In genomic region chr15:28026167-28026481, GRCm38 (mm10) we compare ENCODE assay signal across 8 mouse cellular contexts. TPM values are rescaled to one million over a fixed set of nuclear protein-coding genes. Genes with fewer than 3 reads are reported as not detected.
DNase-seq lines count a peak whose midpoint lies in the region; ATAC-seq and TF ChIP-seq lines count a peak whose summit lies in the region.

No protein-coding gene starts in this region.

- no peaks in the 10 kb centered on the region for H3K27me3 ChIP-seq in kidney, embryonic 15.5 days
- H3K27me3 ChIP-seq in hindbrain, embryonic 15.5 days, result no peaks in the 10 kb centered on the region
- H3K27me3 ChIP-seq in midbrain, embryonic 14.5 days (ENCODE audit: control insufficient read depth, insufficient read depth, low read length), result no peaks in the 10 kb centered on the region

- H3K9ac ChIP-seq in kidney, embryonic 15.5 days, result peak overlapping the region; percentile 28; the same call in 1 of the 2 replicates
- peak overlapping the region; percentile 93 for H3K9ac ChIP-seq in hindbrain, embryonic 15.5 days
- H3K9ac ChIP-seq in midbrain, embryonic 14.5 days (replicated peaks; ENCODE audit: low read length), result peak overlapping the region; percentile 52

- peak; percentile 42 for TF ChIP-seq CTCF in cortical plate, adult 2 months (IDR thresholded peaks at IDR 0.05; ENCODE audit: extremely low read depth, insufficient read depth, low read length)

- H3K9me3 ChIP-seq in kidney, embryonic 15.5 days (replicated peaks), result no peaks in the 10 kb centered on the region
- no peaks in the 10 kb centered on the region for H3K9me3 ChIP-seq in hindbrain, embryonic 15.5 days
- H3K9me3 ChIP-seq in midbrain, embryonic 14.5 days (ENCODE audit: control insufficient read depth, low read length), result no peaks in the 10 kb centered on the region

- no peak for TF ChIP-seq POLR2A in cortical plate, adult 2 months (IDR thresholded peaks at IDR 0.05; ENCODE audit: extremely low read depth, insufficient read depth, low read length)

- peak overlapping the region; percentile 89 for H3K4me2 ChIP-seq in kidney, embryonic 15.5 days
- peak overlapping the region; percentile 70 for H3K4me2 ChIP-seq in hindbrain, embryonic 15.5 days
- peak overlapping the region; percentile 78 for H3K4me2 ChIP-seq in midbrain, embryonic 14.5 days (ENCODE audit: low read length)

- no peaks in the 10 kb centered on the region for H3K36me3 ChIP-seq in kidney, embryonic 15.5 days
- no peaks in the 10 kb centered on the region for H3K36me3 ChIP-seq in hindbrain, embryonic 15.5 days
- no peaks in the 10 kb centered on the region for H3K36me3 ChIP-seq in midbrain, embryonic 14.5 days (ENCODE audit: control insufficient read depth, insufficient read depth, low read length)

- no peak for DNase-seq in kidney, postnatal 14 days
- no peak for DNase-seq in midbrain, embryonic 14.5 days
- DNase-seq in adrenal gland, postnatal 36 days, result no peak
- no peak for DNase-seq in layer of hippocampus, postnatal 36 days
- no peak for DNase-seq in layer of hippocampus, adult 11-12 months (ENCODE audit: low spot score)

- peak overlapping the region; percentile 95 for H3K4me3 ChIP-seq in kidney, embryonic 15.5 days (replicated peaks)
- H3K4me3 ChIP-seq in cortical plate, adult 2 months (ENCODE audit: insufficient read depth, low read length), result peak overlapping the region; percentile 62
- H3K4me3 ChIP-seq in hindbrain, embryonic 15.5 days, result peak overlapping the region; percentile 75
- peak overlapping the region; percentile 97 for H3K4me3 ChIP-seq in midbrain, embryonic 14.5 days (replicated peaks; ENCODE audit: low read depth, low read length)

- ATAC-seq in kidney, embryonic 15.5 days (replicated peaks; ENCODE audit: low FRiP score), result no peak
- ATAC-seq in hindbrain, embryonic 15.5 days (ENCODE audit: low FRiP score, low read depth), result no peak
- no peak for ATAC-seq in midbrain, embryonic 14.5 days (ENCODE audit: low FRiP score, low TSS enrichment)

- under 1% methylated on average over 18 of the region's 18 CpGs for WGBS in kidney, embryonic 15.5 days
- WGBS in hindbrain, embryonic 15.5 days, result under 1% methylated on average over 18 of the region's 18 CpGs
- WGBS in midbrain, embryonic 14.5 days, result under 1% methylated on average over 18 of the region's 18 CpGs

- peak overlapping the region; percentile 11; the same call in 1 of the 2 replicates for H3K27ac ChIP-seq in kidney, embryonic 15.5 days
- H3K27ac ChIP-seq in cortical plate, adult 2 months (ENCODE audit: insufficient read depth, low read length), result no peak overlapping the region
- H3K27ac ChIP-seq in hindbrain, embryonic 15.5 days (replicated peaks), result peak overlapping the region; percentile 98
- peak overlapping the region; percentile 99 for H3K27ac ChIP-seq in midbrain, embryonic 14.5 days (replicated peaks; ENCODE audit: low read depth, low read length)

- H3K4me1 ChIP-seq in kidney, embryonic 15.5 days, result peaks cover 36% of the 10 kb centered on the region
- H3K4me1 ChIP-seq in cortical plate, adult 2 months (ENCODE audit: control insufficient read depth, insufficient read depth, low read length), result peaks cover 5% of the 10 kb centered on the region; the same call in 1 of the 2 replicates
- peaks cover 40% of the 10 kb centered on the region for H3K4me1 ChIP-seq in hindbrain, embryonic 15.5 days (replicated peaks)
- H3K4me1 ChIP-seq in midbrain, embryonic 14.5 days (ENCODE audit: control insufficient read depth, insufficient read depth, low read length), result peaks cover 29% of the 10 kb centered on the region

RNA-seq across cellular contexts. Expression of gene Trio, which starts 0.5 kb away (rescaled TPM):
- 27.3 and 28.8 TPM in 2 replicates for polyA plus RNA-seq in kidney, embryonic 15.5 days (2015; fragmentation: Nextera tagmentation; extraction: Ambion mirVana)
- 149 and 167 TPM in 2 replicates for polyA plus RNA-seq in cortical plate, adult 2 months (2012; rRNA removed)
- polyA plus RNA-seq in hindbrain, embryonic 15.5 days (2015; fragmentation: Nextera tagmentation; extraction: Ambion mirVana), result 33.3 and 36.2 TPM in 2 replicates
- 56.5 and 59.8 TPM in 2 replicates for polyA plus RNA-seq in midbrain, embryonic 14.5 days (2014; fragmentation: Nextera tagmentation; extraction: Ambion mirVana)
- total RNA-seq in adrenal gland, postnatal 36 days (2021), result 10 to 100 TPM; 63.2 to 68.9 TPM
- total RNA-seq in layer of hippocampus, postnatal 36 days (2021), result 100 to 1,000 TPM; 266 to 349 TPM

Comparison
In these comparisons a context has a peak if more than half of its experiments do, and no peak if none do; other contexts are left out.
1. H3K9ac ChIP-seq: peak in every context shown above with its lines; median percentile 93 in hindbrain, embryonic 15.5 days; 52 in midbrain, embryonic 14.5 days; 28 in kidney, embryonic 15.5 days.